Mouse (Mus musculus): ENCODE results near the gene Kctd6.

GRCm38 (mm10) chr14:8174634-8175033 lies 39.3 kb upstream of the Kctd6 start:
- TF ChIP-seq CTCF (IDR thresholded peaks at IDR 0.05; ENCODE audit: extremely low read depth, insufficient read depth, insufficient read length, insufficient replicate concordance) (no peak), POLR2A (IDR thresholded peaks at IDR 0.05; ENCODE audit: low read depth, low read length) (no peak)
